Mouse (Mus musculus) neural tube, postnatal 0 days (tissue): Measurements from ENCODE around the gene Oma1. TPM values are rescaled to one million over a fixed set of nuclear protein-coding genes. Genes with fewer than 3 reads are reported as not detected.

Experiments used
- polyA plus RNA-seq: library from polyadenylated mRNA; unstranded; fragments of >200 nt; fragmentation: Nextera tagmentation; extraction: Ambion mirVana; gene quantifications from 2 replicates; pipeline ENCODE4 v1.2.1, GENCODE M21; 2015

Oma1 gene
- polyA plus RNA-seq = 8.1 and 8.5 TPM in 2 replicates

GRCm38 (mm10) chr4:103313587-103314525 is at the start of gene Oma1:
Gene Oma1, plus strand, starts transcription at chr4:103313812.

GRCm38 (mm10) chr4:103290763-103291162 is 22.8 kb upstream of the Oma1 start, which contains the start of gene 4921539E11Rik:
Gene 4921539E11Rik, minus strand, starts transcription at chr4:103290863.

Other genes starting within 250 kb of the Oma1 start
- 41.6 and 43.5 TPM in 2 replicates for gene Mier1, start 199.4 kb upstream of the Oma1 start, polyA plus RNA-seq
- gene Wdr78, start 199.3 kb upstream of the Oma1 start, polyA plus RNA-seq = 2.1 and 2.4 TPM in 2 replicates
- gene Slc35d1, start 98.6 kb upstream of the Oma1 start, polyA plus RNA-seq = 7.8 and 9.9 TPM in 2 replicates
- gene 4921539E11Rik, start 22.9 kb upstream of the Oma1 start, polyA plus RNA-seq = not detected in 2 replicates